Mouse (Mus musculus) brain, embryonic 14.5 days (tissue): ENCODE data around the gene Masp1.

Experiments
- CTCF ChIP-seq: fragments of 200-500 bp; IDR thresholded peaks from 2 replicates; pipeline ENCODE4 v1.5.1; 2012; ENCODE audit warnings: inconsistent platforms, mild to moderate bottlenecking, moderate library complexity, borderline replicate concordance; ENCODE audit not compliant: insufficient read depth, insufficient read length; ENCODE audit errors: extremely low read depth
- POLR2A ChIP-seq: fragments of 200-500 bp; IDR thresholded peaks from 2 replicates; pipeline ENCODE4 v1.6.1; 2012; ENCODE audit warnings: mild to moderate bottlenecking, inconsistent platforms, borderline replicate concordance; ENCODE audit not compliant: poor library complexity, insufficient read depth, insufficient read length, severe bottlenecking; ENCODE audit errors: extremely low read depth

- no peak for TF ChIP-seq CTCF
- no peak for TF ChIP-seq POLR2A
Observed at GRCm38 (mm10) chr16:23544361-23544760, 23.7 kb upstream of the Masp1 start.
